Mouse (Mus musculus): ENCODE measurements around the gene Grik3.

Gene Grik3

GRCm38 (mm10) chr4:125548190-125548589 lies 57.7 kb downstream of the Grik3 start:
- no peak for DNase-seq

GRCm38 (mm10) chr4:125553754-125554153 lies 63.3 kb downstream of the Grik3 start:
- DNase-seq = no peak

GRCm38 (mm10) chr4:125556405-125557308 lies 66.2 kb downstream of the Grik3 start:
- peak; percentile 20 for DNase-seq

- DNase-seq = peak; percentile 30
These were observed 69.1 kb downstream of the Grik3 start for GRCm38 (mm10) chr4:125559564-125559963.

GRCm38 (mm10) chr4:125560806-125561205 lies 70.3 kb downstream of the Grik3 start:
- peak; percentile 23 for DNase-seq

GRCm38 (mm10) chr4:125563579-125563978 lies 73.1 kb downstream of the Grik3 start:
- DNase-seq = no peak

GRCm38 (mm10) chr4:125564008-125564710 lies 73.7 kb downstream of the Grik3 start:
- peak; percentile 60 for DNase-seq

- DNase-seq = peak; percentile 94
These were observed 75.4 kb downstream of the Grik3 start for GRCm38 (mm10) chr4:125565711-125566439.

- DNase-seq = no peak
These were observed 77.7 kb downstream of the Grik3 start for GRCm38 (mm10) chr4:125568210-125568609.

GRCm38 (mm10) chr4:125571651-125572311 lies 81.3 kb downstream of the Grik3 start:
- DNase-seq = no peak

GRCm38 (mm10) chr4:125572312-125572663 lies 81.8 kb downstream of the Grik3 start:
- no peak for DNase-seq

GRCm38 (mm10) chr4:125573000-125573399 lies 82.5 kb downstream of the Grik3 start:
- peak; percentile 78 for DNase-seq

GRCm38 (mm10) chr4:125573951-125574675 lies 83.6 kb downstream of the Grik3 start:
- DNase-seq = peak; percentile 85

GRCm38 (mm10) chr4:125580336-125580735 lies 89.8 kb downstream of the Grik3 start:
- no peak for DNase-seq

- no peak for DNase-seq
These were observed 92.8 kb downstream of the Grik3 start for GRCm38 (mm10) chr4:125583272-125583671.

GRCm38 (mm10) chr4:125583935-125584334 lies 93.4 kb downstream of the Grik3 start:
- no peak for DNase-seq

- DNase-seq = no peak
These were observed 94.2 kb downstream of the Grik3 start for GRCm38 (mm10) chr4:125584676-125585075.

GRCm38 (mm10) chr4:125587577-125587976 lies 97.1 kb downstream of the Grik3 start:
- peak; percentile 51 for DNase-seq

GRCm38 (mm10) chr4:125590241-125590919 lies 99.9 kb downstream of the Grik3 start:
- DNase-seq = peak; percentile 77

- DNase-seq = no peak
These were observed 102.2 kb downstream of the Grik3 start for GRCm38 (mm10) chr4:125592663-125593062.

GRCm38 (mm10) chr4:125595011-125595410 lies 104.5 kb downstream of the Grik3 start:
- DNase-seq = no peak
